Mouse (Mus musculus): Measurements from ENCODE around the gene Cep295. TPM values are rescaled to one million over a fixed set of nuclear protein-coding genes. Genes with fewer than 3 reads are reported as not detected.
"Not testable (repeated sequence)": the region's sequence is repeated elsewhere in the genome, so short reads cannot be mapped to it uniquely, and the experiment has no call there.

Gene Cep295
- polyA plus RNA-seq, 1 experiment from 2014 or later: 20.7 TPM

DNA sequence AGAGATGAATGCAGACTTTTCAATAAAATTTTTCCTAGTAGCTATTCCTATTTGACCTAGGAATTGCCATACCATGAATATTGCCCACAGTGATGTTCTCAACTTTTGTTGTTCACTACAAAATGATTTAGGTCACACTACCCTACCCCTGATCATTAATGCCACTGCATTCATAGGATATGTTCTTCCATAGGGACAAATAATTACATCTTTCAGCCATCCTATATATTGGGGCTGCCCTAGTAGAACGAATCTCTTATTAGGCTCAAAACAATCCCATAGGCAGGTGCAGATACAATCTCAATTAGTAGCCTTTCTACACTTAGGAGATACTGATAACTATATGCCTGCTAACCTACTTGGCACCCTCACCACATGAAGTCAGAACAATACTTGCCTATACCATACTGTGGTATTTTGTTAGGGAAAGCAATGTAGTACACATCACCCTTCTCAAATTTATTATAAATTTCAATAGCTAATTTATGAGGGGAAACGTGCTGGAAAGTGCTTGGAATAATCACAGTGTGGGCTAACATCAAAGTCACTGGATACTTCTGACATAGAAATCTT is 39.3 kb downstream of the Cep295 start:
- Histone ChIP-seq H3K27ac (no peak overlapping the region), H3K36me3 (peaks cover 77% of the 10 kb centered on the region), H3K4me2 (no peak overlapping the region), H3K9ac (no peak overlapping the region), H3K4me1 (no peaks in the 10 kb centered on the region), H3K4me3 (no peak overlapping the region), H3K27me3 (no peaks in the 10 kb centered on the region), H3K9me3 (no peaks in the 10 kb centered on the region)
- no peak for ATAC-seq (ENCODE audit: insufficient number of reproducible peaks, insufficient read depth, low FRiP score, low TSS enrichment, low read depth)
- 83% methylated on average over 2 of the region's 2 CpGs for WGBS

DNA sequence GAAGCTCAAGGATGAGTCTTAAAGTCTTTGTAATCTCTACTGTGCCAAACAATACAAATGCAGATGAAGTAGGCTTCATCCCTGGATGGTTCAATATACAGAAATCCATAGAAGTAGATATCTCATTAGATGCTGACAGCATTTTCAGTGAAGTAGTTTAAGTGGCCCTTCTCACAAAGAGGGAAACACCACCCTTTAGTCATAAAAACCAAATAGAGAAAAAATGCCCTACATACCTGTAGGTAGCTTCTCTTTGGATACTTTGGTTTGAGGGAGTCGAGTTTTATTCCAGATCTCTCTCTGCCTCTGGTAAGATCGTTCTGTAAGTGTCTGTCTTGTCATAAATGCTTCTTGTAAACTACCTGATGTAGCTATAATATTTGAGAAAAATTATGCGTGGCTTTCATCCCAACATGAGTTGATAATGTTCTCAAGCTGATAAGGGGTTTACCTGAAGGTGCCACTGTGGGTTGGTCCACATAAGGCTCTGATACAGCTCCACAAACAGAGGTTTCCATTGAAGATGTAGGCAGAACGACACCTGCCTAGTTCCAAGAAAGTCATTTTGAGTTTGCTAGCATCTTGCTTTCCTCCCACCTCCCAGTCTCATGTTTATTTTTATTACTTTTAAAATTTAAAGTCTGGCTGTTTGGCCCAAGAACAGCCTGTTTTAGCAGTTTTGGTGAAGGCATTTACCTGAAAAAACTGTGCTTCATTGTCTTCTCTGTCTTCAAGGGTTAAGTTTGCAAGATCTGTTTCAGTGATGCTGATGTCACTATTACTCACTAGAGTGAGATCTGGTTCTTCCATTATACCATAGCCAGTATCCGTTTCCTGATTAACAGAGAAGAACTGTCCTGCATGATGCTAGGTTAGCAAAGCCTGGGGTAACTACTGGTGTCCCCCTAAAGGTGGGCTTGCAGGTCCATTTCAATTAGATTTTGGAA is 40.1 kb downstream of the Cep295 start:
- H3K4me1 ChIP-seq: no peaks in the 10 kb centered on the region
- WGBS: 55% methylated on average over 5 of the region's 5 CpGs
- H3K36me3 ChIP-seq: peaks cover 75% of the 10 kb centered on the region
- no peaks in the 10 kb centered on the region for H3K27me3 ChIP-seq
- H3K27ac ChIP-seq: no peak overlapping the region
- no peak overlapping the region for H3K4me3 ChIP-seq
- H3K4me2 ChIP-seq: no peak overlapping the region
- ATAC-seq (ENCODE audit: insufficient number of reproducible peaks, insufficient read depth, low FRiP score, low TSS enrichment, low read depth): no peak
- H3K9me3 ChIP-seq: no peaks in the 10 kb centered on the region
- H3K9ac ChIP-seq: no peak overlapping the region

DNA sequence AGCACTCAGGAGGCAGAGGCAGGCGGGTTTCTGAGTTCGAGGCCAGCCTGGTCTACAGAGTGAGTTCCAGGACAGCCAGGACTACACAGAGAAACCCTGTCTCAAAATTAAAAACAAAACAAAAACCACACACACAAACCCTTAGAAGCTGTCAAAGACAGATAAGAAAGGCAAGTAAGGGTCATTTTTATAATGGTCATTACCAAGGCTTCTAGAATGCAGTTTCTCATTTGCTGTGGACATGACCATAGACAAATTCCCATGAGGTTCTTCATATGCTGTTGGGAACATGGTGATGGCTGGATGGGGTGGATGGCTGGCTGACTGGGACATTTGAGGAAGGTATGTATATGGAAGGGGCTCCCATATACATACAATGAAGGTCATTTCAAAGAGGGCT is 41.3 kb downstream of the Cep295 start:
- H3K4me3 ChIP-seq; H3K27me3 ChIP-seq; H3K9me3 ChIP-seq; H3K4me2 ChIP-seq; H3K9ac ChIP-seq; ATAC-seq (ENCODE audit: insufficient number of reproducible peaks, insufficient read depth, low FRiP score, low TSS enrichment, low read depth); H3K4me1 ChIP-seq; H3K27ac ChIP-seq: not testable (repeated sequence)
- WGBS: 96% methylated on average over 2 of the region's 2 CpGs
- peaks cover 75% of the 10 kb centered on the region for H3K36me3 ChIP-seq

DNA sequence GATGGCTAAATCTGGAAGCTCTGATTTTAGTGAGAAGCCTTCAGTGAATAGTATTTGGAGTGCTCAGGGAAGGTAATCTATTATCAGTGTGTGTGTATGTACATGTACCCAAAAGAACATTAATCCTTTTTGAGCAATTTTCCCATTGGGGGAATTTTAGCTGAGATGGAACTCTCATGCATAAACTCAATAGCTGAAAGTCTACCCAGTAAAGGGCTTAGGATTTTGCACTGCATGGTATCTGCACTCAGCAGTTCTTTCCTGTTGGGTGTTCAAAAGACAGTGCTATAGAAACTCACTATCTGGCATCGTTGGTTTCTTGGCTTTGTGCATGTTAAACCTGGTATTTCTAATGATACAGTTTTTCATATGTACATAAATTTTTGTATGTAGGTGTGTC is 43.0 kb downstream of the Cep295 start:
- Histone ChIP-seq H3K4me3 (no peak overlapping the region), H3K4me1 (no peaks in the 10 kb centered on the region), H3K36me3 (peaks cover 82% of the 10 kb centered on the region), H3K9ac (no peak overlapping the region), H3K27ac (no peak overlapping the region), H3K27me3 (no peaks in the 10 kb centered on the region), H3K9me3 (no peaks in the 10 kb centered on the region), H3K4me2 (no peak overlapping the region)
- WGBS: 96% methylated on average over 1 of the region's 1 CpGs
- ATAC-seq (ENCODE audit: insufficient number of reproducible peaks, insufficient read depth, low FRiP score, low TSS enrichment, low read depth): no peak

DNA sequence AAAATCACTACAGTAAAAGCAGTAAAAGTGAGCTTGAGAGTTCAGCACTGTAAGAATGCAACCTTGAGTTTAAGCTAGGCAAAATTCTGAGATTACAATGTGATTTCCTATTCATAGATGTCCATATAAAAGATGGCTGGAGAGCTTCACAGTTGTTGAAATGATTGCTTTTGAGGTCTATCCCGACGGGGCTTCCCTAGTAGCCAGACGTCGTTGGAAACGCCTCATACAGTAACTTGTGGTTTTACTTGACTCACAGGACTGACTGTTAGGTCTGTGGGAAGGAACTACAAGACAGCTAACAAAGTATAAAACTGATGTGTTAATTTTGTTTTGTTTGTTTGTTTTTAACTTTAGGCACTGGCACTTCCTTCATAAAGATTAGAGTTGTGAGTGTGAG is 44.0 kb downstream of the Cep295 start:
- H3K36me3 ChIP-seq: peaks cover 91% of the 10 kb centered on the region
- H3K27me3 ChIP-seq: no peaks in the 10 kb centered on the region
- no peaks in the 10 kb centered on the region for H3K9me3 ChIP-seq
- no peak for ATAC-seq (ENCODE audit: insufficient number of reproducible peaks, insufficient read depth, low FRiP score, low TSS enrichment, low read depth)
- WGBS: 83% methylated on average over 5 of the region's 5 CpGs
- H3K4me1 ChIP-seq: peaks cover 7% of the 10 kb centered on the region
- no peak overlapping the region for H3K4me3 ChIP-seq
- no peak overlapping the region for H3K9ac ChIP-seq
- H3K4me2 ChIP-seq: no peak overlapping the region
- H3K27ac ChIP-seq: no peak overlapping the region

DNA sequence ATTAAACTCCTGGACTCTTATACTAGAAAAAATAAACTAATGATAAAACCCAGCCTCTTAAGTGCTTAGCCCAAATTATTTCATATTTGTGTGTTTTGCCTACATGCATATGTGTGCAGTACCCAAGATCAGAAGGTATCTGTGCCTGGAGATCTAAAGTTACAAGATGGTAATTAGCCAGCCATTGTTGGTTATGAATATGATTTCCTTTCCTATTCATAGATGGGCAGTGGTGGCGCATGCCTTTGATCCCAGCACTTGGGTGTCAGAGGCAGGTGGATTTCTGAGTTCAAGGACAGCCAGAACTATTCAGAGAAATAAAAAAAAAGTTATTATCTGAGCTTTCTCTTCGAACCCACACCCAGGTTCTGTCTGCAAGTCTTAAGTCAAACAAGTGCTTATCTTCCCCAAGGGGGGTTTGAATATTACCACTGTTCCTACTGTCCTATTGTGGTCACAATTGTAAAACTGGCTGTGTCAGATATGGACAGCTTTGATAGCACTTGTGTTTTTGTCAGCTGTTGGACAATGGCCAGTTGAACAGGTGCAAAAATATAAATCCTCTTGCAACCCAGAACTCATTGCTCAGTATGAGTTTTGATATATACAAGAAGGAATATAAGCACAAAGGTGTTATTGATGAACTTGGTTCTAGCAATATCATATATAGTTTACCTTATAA is 45.4 kb downstream of the Cep295 start:
- 90% methylated on average over 2 of the region's 2 CpGs for WGBS
- no peak overlapping the region for H3K27ac ChIP-seq

DNA sequence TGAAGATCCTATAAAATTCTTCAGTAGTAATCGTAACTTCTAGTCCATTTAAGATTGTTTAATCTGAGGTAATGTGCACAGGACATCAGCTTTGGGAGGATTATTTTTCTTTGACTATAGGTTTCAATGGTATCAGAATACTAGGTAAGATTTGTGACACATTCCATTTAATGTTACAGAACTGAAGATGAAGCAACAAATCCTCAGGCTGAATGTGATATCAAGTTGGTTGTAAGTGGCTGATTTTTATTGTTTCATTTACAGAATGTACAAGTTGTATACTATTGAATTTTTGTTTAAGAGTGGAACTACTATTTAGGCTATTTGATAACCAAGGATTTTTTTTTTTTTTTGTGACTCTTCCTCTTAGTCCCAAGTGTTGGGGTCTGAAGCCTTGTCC is 47.4 kb downstream of the Cep295 start:
- no peak for ATAC-seq (ENCODE audit: insufficient number of reproducible peaks, insufficient read depth, low FRiP score, low TSS enrichment, low read depth)
- WGBS: 81% methylated on average over 1 of the region's 1 CpGs
- H3K36me3 ChIP-seq: peaks cover 71% of the 10 kb centered on the region
- H3K27me3 ChIP-seq: no peaks in the 10 kb centered on the region
- no peak overlapping the region for H3K9ac ChIP-seq
- H3K4me1 ChIP-seq: peaks cover 27% of the 10 kb centered on the region
- no peaks in the 10 kb centered on the region for H3K9me3 ChIP-seq
- H3K4me3 ChIP-seq: no peak overlapping the region
- H3K27ac ChIP-seq: no peak overlapping the region
- H3K4me2 ChIP-seq: no peak overlapping the region

More for the DNA sequence above, 45.4 kb downstream of the Cep295 start:
- no peaks in the 10 kb centered on the region for H3K27me3 ChIP-seq
- H3K9me3 ChIP-seq: no peaks in the 10 kb centered on the region
- peaks cover 18% of the 10 kb centered on the region for H3K4me1 ChIP-seq
- no peak overlapping the region for H3K4me2 ChIP-seq
- no peak overlapping the region for H3K4me3 ChIP-seq
- H3K36me3 ChIP-seq: peaks cover 88% of the 10 kb centered on the region
- H3K9ac ChIP-seq: no peak overlapping the region
- ATAC-seq (ENCODE audit: insufficient number of reproducible peaks, insufficient read depth, low FRiP score, low TSS enrichment, low read depth): no peak

DNA sequence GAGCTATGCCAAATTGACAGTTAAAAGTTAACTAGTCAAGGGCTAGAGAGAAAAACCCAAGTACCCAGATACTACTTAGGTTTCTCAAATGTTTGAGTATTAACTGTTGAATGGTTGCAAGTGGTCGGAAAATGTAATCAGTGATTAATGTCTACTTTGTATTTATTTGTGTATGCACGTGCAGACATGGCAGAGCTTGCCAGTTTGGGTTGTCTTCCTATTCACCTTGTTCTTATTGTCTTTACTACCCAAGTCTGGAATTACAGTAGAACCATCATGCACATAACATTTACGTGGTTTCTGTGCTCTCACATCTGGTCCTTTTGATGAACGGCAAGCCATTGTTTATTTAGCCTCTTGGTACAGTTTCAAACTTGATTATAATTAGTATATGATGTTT is 48.2 kb downstream of the Cep295 start:
- Histone ChIP-seq H3K27me3 (no peaks in the 10 kb centered on the region), H3K36me3 (peaks cover 64% of the 10 kb centered on the region), H3K9ac (no peak overlapping the region), H3K9me3 (no peaks in the 10 kb centered on the region), H3K27ac (no peak overlapping the region), H3K4me2 (peak overlapping the region; percentile 77), H3K4me1 (peaks cover 31% of the 10 kb centered on the region), H3K4me3 (no peak overlapping the region)
- 64% methylated on average over 4 of the region's 4 CpGs for WGBS
- ATAC-seq (ENCODE audit: insufficient number of reproducible peaks, insufficient read depth, low FRiP score, low TSS enrichment, low read depth): no peak

DNA sequence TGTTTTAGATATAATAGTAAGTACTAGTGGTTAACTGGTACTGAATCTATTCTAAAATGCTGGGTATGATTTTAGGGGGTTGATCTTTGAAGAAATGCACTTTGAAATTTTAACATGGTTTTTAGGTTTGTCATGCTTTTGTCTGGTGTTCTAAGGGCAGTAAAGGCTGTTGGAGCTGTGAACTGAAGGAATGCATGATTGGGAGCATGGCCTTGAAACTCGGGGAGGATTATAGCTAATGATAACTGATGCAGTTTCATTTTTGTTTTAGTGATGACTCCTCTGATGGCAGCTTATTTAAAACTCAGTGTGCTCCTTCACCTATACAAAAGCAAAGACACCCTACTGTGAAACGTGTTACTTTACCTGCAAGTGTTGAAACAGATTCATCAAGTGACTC is 49.3 kb downstream of the Cep295 start:
- no peaks in the 10 kb centered on the region for H3K9me3 ChIP-seq
- no peaks in the 10 kb centered on the region for H3K27me3 ChIP-seq
- H3K36me3 ChIP-seq: peaks cover 52% of the 10 kb centered on the region
- H3K9ac ChIP-seq: no peak overlapping the region
- no peak for ATAC-seq (ENCODE audit: insufficient number of reproducible peaks, insufficient read depth, low FRiP score, low TSS enrichment, low read depth)
- H3K4me3 ChIP-seq: no peak overlapping the region
- WGBS: 56% methylated on average over 2 of the region's 2 CpGs
- H3K4me1 ChIP-seq: peaks cover 31% of the 10 kb centered on the region
- no peak overlapping the region for H3K27ac ChIP-seq
- peak overlapping the region; percentile 77; the same call in 1 of the 2 replicates for H3K4me2 ChIP-seq

DNA sequence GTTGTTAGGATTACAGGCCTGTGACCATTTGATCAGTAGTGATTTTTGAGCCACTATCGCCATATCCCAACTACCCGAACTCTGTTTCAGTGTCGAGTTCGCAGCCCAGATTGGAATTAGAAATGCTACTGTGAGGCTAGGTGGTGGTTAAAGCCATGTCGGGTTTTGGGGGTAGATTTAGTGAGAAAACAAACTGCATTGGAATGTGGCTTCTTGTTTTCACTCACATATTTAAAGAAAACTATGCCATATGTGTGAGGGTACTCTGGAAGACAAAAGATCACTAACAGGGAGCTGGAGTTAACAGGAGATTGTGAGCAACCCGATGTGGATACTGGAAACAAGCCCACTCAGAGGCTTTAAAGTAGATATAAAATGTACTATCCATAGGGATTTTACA is 50.3 kb downstream of the Cep295 start:
- WGBS: 5% methylated on average over 6 of the region's 6 CpGs
- Histone ChIP-seq H3K9ac (peak overlapping the region; percentile 94), H3K36me3 (peaks cover 46% of the 10 kb centered on the region), H3K9me3 (no peaks in the 10 kb centered on the region), H3K4me3 (peak overlapping the region; percentile 71), H3K27me3 (no peaks in the 10 kb centered on the region), H3K4me2 (peak overlapping the region; percentile 77), H3K4me1 (peaks cover 31% of the 10 kb centered on the region), H3K27ac (peak overlapping the region; percentile 88; the same call in 1 of the 2 replicates)
- no peak for ATAC-seq (ENCODE audit: insufficient number of reproducible peaks, insufficient read depth, low FRiP score, low TSS enrichment, low read depth)

DNA sequence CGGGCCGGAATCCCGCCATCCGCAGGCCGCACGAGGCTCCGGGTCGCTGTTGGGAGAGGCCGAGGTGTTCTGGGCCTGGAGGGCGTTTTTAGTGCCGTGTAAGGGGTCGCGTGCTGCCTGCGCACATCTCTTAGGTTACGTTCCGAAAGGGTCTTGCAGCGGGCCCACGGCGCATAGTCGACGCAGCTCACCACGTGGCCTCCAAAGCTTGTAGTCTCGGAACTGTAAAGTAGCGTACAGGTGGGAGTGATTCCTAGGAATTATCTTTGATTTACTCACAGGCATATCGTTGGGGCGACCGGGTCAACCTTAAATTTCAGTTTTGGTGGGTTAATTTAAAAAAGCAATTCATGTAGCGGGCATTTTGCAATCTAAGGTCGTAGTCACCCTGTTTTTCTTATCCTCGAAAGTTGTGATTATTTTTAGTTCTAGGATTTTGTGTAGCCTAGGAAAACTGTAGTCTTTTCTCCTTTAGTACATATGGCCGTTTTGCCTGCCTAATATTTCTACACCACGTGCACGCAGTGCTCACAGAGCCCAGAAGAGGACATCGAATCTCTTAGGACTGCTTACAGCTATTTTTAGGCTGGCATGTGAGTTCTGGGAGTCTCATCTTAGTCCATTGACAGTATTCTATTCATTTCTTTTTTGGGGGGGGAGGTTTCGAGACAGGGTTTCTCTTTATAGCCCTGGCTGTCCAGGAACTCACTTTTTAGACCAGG is 51.0 kb downstream of the Cep295 start, which contains the start of gene 4931406C07Rik:
4931406C07Rik (minus strand) TSS at position 51 of the 722 bp plus-strand sequence.
- peaks cover 39% of the 10 kb centered on the region for H3K36me3 ChIP-seq
- no peaks in the 10 kb centered on the region for H3K27me3 ChIP-seq
- peak within 1 kb of the TSS; percentile 94 for H3K9ac ChIP-seq
- peak within 1 kb of the TSS; percentile 88 for H3K27ac ChIP-seq
- WGBS: under 1% methylated on average over 35 of the region's 35 CpGs
- peak; percentile 75 for ATAC-seq (ENCODE audit: insufficient number of reproducible peaks, insufficient read depth, low FRiP score, low TSS enrichment, low read depth)
- H3K4me1 ChIP-seq: peaks cover 33% of the 10 kb centered on the region
- peak within 1 kb of the TSS; percentile 77 for H3K4me2 ChIP-seq
- H3K9me3 ChIP-seq: no peaks in the 10 kb centered on the region
- peak within 1 kb of the TSS; percentile 71 for H3K4me3 ChIP-seq

All from embryonic facial prominence, embryonic 13.5 days (tissue).